Mouse (Mus musculus) brain, embryonic 18.5 days (tissue): ENCODE results near the gene Ptrh1.

Experiments used
- DNase-seq: peaks from one replicate; pipeline ENCODE4 v3.0.0-alpha.2; 2012; ENCODE audit warnings: low read depth, low spot score

Gene Ptrh1

DNA sequence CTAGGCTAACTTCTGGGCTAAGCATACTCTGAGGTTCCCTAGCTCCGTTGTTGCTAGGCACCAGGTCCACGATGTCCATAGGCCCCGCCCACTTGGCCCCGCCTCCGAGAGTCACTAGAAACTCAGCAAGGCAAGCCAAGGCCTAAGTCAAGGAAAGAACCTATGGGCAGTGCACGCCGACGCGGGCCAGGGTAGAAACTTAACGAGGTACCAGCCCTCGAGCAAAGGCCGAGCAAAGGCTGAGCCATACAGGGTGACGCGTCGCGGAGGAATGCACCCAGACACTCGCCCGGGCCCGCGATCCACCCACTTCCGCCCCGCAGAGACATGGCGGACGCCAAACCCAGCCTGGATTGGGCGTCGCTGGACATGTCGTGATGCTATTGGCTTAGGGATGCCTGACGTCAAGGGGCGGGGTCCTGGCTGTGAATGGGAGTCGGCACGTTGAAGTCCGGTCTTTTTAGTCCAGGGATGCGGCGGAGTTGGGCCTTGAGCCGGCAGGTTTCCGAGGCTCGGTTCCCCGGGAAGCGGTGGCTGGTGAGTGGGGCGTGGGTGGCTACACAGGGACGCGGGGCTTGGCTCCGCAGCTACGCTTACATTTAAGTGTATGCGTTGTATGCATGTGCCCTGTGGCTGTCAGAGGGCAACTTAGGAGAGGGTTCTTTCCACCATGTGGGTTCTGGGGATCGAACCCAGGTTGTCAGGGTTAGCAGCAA, at the start of gene Ptrh1, which contains the start of gene Ttc16:
Ptrh1 (plus strand) TSS at position 428 of the 716 bp plus-strand sequence.
Ttc16 (minus strand) TSS at position 275 of the 716 bp plus-strand sequence.
- DNase-seq, result peak; percentile 85

DNA sequence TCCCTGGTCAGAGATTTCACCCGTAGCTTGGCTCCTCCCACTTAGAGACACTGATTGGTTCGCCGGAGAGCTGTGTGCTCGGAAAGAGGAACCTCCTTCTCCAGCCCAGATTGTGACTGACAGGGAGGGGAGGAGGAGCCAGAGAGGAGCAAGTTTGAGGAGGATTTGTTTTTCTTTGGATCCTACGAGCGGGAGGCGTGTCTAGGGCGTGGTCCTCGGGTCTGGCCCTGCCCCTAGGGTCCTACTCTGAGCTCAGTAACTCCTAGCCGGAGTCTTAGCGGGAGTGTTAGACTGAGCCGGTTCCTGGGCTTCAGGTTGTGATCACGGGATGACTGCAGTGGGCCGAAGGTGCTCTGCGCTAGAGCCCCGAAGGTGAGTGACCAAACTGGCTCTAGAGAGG, 48.2 kb upstream of the Ptrh1 start:
- DNase-seq, result peak; percentile 82

DNA sequence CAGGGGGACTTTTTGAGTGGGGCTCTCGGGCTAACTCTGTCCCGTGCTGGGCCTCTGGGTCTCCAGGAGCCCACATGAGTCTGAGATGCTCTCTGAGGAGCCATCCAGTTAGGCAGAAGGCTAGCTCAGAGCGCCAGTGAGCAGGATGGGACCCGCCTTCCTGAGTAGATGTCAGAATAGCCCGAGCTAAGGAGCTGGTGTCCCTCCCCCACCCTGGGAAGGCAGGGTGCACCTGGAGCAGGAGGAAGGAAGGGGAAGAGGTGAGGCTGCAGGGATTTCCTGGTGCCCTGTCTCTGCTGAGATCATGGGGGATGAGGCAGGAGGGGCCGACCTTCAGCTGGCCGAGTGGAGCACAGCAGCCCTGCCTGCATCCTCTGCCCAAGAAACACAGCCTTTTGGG, 47.1 kb upstream of the Ptrh1 start:
- DNase-seq, result no peak

DNA sequence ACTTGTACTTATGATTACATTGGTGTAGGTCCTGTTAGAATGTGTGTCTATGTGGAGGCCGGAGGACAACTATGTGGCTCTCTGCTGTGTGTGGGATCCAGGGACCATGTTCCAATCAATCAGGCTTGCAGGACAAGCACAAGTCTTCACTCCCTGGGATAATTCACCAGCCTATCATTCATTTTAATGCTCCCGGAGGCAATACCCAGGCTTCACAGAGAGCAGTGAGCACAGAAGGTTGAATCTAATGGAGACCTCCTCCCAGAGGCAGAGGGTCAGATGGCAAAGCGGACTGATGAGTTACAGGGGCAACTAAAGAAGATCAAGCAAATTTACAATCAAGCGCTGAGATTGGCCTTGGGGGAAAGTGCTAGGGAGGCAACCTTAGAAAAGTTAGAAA, 46.0 kb upstream of the Ptrh1 start:
- no peak for DNase-seq

DNA sequence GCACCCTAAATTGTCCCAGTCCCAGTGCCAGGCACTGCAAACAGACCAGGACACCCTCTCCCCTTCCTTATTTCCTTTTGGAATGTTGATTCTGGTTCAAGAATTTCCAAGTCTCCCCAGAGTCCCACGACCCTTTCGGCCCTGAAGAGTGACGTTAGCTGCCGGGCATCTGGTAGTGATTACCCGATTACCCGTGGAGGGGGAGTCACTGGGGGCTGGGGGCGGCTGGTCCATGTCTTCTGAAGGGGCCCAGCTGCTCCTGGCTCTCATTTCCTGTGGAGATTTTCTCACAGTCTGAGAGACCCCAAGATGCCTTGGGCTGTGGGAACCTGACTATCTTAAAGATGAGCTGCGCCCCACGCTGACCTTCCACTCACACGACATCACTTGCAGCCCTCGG, 44.7 kb upstream of the Ptrh1 start:
- DNase-seq, result no peak

DNA sequence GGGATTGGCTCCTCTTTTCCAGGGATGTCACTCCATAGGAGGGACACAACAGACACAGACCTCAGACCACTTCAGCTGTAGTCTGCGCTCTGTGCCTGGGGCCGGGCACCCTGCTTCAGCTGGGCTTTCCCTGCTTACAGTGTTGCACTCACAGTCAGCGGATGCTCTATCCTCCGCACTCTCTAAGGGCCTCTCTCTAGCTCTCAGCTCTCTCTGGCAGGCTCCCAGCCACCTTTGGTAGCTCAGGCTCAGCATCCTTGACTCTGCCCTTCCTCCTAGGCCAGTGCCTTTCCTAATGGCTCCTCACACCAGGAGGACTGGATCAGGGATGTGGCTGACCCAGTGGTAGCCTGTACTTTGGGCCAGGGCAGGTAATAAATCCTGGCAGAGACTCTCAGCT, 43.7 kb upstream of the Ptrh1 start:
- no peak for DNase-seq

DNA sequence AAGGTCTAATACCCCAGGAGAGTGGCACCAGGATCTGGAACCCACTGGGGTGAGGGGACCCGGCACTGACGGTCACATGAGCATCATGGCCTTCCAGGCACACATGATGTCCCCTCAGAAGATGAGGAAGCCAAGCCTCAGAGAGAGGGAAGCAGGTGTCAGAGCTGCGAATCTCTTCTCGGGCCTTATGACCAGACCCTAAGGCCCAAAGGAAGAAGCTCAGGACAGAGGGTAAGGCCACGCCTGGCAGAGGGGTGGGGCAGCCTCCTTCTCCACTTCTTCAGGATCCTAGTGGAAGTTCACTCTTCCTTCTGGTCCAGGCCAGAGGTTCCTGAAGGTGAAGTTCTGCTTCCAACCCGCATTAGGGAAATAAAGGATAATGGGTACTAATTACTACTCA, 42.9 kb upstream of the Ptrh1 start:
- no peak for DNase-seq

DNA sequence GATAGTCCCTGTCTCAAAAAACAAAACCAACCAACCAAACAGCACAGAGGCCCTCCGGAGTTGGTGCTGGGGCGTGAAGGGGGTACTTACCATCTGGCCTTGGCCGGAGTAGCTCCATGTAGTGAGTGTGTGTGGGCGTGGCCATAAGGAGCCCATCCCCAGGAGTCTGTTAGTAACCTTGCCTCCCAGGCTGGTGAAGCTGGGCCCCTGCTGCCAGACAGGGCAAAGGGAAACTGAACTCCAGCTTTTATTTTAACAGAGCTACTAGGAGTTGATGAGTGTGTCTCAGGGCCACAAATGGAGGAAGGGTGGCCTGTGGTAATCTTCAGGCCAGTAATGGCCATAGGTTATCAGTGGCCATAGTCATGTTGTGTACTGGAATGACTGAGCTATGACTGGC, 41.1 kb upstream of the Ptrh1 start:
- DNase-seq, result no peak

DNA sequence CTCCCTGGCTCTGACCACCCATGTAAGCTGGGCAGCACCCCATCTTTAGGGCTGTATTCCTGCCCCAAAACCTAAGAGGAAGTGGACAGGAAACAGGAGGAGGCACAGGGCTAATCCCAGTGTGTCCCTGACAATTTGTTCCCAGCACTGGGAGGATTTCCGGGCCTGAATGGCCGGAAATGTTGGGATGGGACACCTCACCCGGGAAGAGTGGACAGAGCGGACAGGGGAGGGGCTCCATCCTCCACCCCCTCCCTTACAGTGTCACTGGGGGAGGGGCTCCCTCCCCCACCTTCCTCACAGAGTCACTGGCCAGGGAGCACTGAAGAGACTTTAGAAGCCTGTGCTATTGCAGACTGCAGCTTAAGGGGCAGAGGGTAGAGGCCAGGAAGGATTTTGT, 40.7 kb upstream of the Ptrh1 start:
- no peak for DNase-seq

DNA sequence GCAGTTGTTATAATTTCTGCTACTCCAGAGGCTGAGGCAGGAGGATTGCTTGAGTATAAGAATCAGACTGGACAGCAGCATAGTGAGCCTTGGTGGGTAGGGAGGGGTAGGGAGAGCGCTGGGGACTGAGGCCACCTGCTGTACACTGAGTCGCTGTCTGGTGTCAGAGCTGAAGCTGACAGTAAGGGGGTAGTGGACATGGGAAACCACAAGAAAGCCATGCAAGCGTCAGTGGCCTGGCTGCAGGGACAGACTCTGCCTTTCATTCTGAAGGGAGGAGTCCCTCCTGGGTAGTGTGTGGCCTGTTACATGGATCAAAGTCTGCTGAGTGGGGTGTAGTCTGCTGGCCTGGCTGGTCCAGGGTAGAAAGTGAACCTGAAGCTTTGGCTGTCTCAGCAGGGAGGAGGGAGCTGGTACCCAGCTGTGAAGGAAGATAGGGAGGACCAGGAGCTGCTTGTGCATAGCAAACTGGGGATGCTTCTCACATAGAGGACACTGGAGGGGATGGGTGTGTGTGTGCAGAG, 39.2 kb upstream of the Ptrh1 start:
- DNase-seq, result no peak

DNA sequence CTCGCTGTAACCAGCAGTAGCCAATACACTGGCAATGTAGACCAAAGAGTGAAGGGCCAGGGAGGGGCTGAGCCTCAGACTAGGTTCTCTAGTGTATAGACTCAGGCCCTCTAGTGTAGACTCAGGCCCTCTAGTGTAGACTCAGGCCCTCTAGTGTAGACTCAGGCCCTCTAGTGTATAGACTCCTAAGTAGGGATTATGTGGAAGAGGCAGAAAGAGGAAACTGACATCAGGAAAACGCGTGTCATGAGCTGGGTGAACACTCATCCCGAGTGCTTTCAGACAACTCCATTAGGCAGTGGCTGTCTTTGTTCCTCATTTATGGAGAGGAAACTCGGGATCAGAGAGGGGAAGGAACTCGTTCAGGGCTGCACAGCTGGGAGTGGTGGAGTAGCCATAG, 38.6 kb upstream of the Ptrh1 start:
- DNase-seq, result no peak

DNA sequence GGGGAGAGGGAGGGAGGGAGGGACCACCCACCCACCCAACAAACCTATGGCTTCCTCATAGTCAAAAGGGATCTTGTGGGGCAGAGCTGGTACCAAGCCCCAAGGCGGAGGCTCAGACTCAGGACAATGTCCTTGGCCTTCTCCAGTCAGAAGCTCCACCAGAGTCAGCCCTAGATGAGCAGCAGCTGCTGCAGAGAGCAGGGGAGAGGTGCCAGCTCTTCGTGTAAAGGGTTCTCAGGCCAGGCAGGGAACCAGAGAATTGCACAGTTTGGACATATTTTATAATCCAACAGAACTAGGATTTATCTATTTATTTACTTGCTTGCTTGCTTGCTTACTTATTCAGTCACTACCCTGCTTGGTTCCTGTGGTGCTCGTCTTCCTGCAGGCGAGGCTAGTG, 36.3 kb upstream of the Ptrh1 start:
- no peak for DNase-seq

DNA sequence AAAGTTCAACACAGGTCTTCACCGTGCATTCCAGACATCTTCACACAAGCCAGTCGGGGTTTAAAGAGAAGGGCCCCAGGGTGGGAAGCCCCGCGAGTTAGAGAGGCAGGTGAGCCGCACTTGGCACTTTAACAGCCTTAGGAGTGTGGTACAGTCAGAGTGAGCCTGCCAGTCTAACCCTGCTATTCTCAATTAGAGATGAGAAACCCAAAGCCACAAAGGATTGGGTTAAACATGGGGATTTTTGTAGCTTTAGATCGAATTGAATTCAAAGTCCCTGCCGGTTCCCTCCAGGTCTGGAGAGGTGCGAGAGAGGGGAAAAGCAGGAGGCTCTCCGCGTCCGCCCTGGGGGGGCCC, 34.7 kb upstream of the Ptrh1 start, which contains the start of gene 6330409D20Rik:
6330409D20Rik (minus strand) TSS at position 101 of the 357 bp plus-strand sequence.
- no peak for DNase-seq

DNA sequence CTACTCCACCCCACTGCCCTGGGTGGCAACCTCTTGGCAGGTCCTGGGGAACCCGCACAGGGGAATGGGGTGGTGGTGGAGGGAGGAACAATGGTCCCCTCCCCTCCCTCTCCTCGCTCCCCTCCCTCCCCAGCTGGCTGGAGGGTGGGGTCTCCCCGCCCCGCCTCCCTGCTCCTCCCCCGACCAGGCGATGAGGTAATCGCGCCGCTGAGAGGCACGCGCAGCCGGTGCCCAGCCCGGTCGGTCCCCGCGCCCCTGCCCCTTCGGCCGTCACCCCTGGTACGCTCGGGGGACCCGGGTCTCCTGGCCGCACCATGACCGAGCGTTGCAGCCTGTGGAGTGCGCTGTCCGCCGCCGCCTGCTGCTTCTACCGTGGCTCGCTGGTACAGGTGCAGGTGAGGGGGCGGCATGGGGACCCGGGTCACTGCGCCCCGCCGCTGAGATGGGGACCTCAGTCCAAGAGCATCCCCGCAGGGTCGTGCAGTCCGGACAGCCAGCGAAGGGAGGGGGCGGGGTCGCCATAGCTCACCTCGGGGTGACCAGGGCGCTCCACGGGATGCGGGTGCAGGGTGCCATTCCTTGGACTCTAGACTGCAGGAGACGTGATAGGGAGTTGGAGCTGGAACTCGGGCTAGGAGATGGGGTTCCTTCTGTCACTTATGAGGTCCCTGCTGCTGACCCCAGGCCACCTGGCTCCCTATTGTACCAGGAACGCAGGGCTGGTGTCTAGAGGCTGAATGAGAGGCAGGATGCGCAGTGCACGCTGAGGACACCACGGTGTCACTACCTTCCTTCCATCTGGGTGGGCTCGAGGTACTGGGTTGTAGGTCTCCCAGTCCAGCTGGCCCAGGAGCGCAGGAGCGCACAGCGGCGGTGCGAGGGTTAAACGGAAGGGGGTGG, 34.1 kb upstream of the Ptrh1 start:
- peak; percentile 54 for DNase-seq

DNA sequence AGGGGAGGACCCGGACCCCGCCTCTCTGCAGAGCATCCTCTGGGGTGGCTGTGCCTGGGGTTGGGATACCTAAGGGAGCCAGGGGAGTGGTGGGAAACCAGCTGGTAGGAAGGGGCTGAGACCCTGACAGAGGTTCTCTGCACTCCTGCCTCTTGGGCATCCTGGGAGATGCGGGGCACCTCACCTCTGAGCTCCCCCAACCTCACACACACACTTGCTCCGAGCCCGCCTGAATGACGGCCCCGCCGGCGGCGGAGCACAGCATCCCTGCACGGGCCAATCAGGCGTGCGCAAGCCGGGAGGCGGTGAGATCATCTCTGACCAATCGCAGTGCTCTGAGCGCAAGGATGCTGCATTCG, 33.4 kb upstream of the Ptrh1 start:
- DNase-seq, result peak; percentile 83

DNA sequence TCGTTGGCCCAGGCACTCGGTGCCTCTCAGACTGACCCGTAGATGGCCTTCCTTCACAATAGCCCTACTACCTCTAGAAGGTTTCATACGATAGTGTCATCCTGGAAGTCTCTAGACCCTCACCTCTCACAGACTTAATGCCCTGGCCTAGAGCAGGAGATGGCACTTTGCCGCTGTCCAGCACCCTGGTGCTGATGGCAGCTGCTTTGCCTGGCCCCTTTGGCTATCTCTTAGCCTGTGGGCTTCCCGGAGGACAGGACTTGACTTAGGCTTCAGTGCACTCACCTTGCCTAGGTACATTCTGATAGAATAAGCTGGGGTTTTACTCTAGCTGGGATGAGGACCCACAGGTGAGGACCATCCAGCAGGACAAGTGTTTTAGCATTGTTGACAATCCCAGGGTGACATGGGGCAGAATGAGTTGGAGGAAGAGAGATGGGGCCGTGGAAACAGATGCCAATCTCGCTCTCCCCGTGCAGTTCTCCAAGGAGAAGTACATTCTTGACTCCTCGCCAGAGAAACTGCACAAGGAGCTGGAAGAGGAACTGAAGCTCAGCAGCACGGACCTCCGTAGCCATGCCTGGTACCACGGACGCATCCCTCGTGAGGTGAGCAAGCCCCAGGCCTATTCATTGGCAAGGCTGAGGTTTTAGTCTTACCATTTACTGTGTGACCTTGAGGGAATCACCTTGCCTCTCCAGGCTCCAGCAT, 31.2 kb upstream of the Ptrh1 start:
- DNase-seq, result no peak

DNA sequence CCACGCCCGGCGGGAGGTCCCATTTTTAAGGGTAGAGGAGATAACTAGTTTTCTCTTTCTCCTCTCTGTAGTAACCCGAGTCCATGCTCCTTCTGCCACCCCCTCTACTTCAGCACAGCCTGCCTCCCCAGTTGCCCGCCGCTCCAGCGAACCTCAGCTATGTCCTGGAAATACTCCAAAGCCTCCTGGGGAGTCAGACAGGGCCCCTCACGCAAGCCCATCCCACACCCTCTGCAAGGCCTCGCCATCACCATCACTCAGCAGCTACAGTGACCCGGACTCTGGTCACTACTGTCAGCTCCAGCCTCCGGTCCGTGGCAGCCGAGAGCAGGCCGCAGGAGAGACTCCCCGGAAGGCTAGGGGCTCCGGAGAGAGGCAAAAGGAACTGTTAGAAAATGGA, 26.5 kb upstream of the Ptrh1 start:
- DNase-seq, result no peak

DNA sequence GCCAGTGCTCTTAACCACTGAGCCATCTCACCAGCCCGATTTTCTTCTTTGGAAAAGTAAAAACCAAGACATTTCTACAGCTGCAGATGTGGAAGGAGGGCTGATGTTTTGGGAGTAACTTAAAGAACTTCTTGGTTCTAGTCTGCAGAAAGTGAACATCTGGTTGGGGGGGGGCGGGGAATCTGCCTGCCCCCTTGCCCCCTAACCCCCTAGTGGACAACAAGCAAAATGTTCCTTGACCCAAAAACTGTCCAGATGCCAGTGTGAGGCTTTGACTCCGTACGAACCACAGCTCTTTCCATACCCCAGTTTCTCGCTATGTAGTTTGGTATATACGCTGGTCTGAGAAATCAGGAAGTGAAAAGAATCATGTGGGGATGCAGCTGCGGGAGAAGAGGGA, 25.4 kb upstream of the Ptrh1 start:
- DNase-seq, result no peak

DNA sequence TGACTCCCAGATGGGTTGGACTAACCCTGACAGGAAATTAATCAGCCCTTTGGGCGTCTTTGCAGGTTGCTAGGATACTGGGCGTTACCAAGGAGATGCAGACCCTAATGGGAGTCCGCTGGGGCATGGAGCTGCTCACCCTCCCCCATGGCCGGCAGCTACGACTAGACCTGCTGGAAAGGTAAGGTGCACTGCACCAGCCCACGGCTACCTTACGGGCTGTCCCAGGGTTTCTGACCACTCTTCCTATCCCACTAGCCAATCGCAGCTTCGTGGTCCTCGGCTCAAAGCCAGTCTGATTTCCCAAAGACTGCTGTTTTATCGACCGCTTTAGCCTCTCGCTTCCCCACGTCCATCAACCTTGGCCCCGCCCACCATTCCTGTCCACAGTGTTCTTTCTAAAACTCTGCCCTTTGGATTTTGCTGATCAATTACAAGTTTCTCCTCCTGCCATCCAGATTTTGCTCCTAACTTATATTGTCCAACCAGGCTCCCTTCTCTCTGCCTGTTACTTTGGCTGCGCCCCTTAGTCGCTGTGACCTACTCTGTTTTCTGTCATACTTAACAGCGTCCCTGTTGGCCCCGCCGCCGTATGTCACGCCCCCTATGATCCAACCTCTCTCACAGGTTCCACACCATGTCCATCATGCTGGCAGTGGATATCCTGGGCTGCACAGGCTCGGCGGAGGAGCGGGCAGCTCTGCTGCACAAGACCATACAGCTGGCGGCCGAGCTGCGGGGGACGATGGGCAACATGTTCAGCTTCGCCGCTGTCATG, 24.5 kb upstream of the Ptrh1 start:
- no peak for DNase-seq

DNA sequence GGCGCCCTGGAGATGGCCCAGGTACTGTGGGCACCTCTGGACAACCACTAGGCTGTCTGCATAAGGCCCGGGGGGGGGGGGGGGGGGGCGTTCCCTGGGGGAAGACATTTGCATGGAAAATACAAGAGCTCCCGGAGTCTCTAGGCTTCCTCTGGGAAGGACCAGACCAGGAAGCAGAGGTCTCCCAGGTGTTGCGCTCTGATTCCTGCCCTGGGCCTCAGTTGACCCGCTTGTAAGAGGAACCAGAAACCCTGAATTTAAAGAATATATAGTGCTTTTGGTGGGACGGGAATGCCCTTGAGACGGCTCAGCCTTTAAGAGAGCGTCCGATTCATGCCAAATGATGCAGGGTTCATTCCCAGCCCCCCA, 23.9 kb upstream of the Ptrh1 start:
- DNase-seq, result no peak

DNA sequence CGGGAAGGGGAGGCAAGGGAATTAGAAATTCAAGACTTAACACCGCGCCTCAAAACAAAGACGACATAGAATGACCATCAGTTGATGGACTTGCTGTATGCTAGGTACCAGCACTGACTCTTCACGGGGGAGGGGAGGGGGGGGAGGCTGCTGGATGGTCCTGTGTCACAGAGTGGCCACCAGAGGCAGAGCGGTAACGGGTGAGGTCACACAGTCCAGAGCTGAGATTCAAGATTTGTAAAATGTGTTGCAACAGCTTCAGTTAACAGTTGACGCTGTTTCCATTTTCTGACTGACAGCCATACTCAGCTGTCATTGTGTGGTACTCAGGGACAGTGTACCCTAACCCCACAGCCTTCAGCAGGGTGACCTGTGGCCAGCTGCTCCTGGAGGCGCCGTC, 23.4 kb upstream of the Ptrh1 start:
- no peak for DNase-seq

DNA sequence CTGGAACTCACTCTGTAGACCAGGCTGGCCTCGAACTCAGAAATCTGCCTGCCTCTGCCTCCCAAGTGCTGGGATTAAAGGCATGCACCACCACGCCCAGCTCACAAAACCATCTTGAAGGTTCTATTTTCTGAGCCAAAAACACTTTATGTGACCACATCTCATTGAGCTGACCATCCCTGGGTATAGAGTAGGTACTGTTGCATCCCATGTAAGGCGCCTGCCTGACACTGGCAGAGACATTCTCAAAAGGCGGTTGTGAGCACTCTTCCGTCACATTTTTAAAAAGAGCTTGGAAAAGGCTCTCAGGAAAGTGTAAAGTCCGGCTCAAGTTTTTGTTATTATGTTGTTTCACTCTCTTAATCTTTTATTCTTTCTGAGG, 18.9 kb upstream of the Ptrh1 start:
- no peak for DNase-seq
